Mouse (Mus musculus): Measurements from ENCODE around the gene Acoxl. TPM values are rescaled to one million over a fixed set of nuclear protein-coding genes. Genes with fewer than 3 reads are reported as not detected.
A peak's percentile ranks its signal among the peaks of the same experiment; 100 is the strongest.

The Acoxl gene
- total RNA-seq (2021), result 1.7 and 2.1 TPM in 2 replicates
- long read RNA-seq, result 0 reads

GRCm38 (mm10) chr2:127838576-127838975 lies at the start of gene Acoxl:
Gene Acoxl, plus strand, starts transcription at chr2:127838876.
- no peak for DNase-seq

- no peak for DNase-seq
Observed at GRCm38 (mm10) chr2:127789138-127789537, 49.5 kb upstream of the Acoxl start.

- DNase-seq, result no peak
Observed at GRCm38 (mm10) chr2:127789651-127790270, 48.9 kb upstream of the Acoxl start.

GRCm38 (mm10) chr2:127791919-127792603 lies 46.6 kb upstream of the Acoxl start, which contains the start of gene Mtln:
Gene Mtln, minus strand, starts transcription at chr2:127792488.
- peak; percentile 85 for DNase-seq

GRCm38 (mm10) chr2:127831401-127832102 lies 7.1 kb upstream of the Acoxl start, which contains the start of gene Bub1:
Gene Bub1, minus strand, starts transcription at chr2:127831865.
- peak; percentile 97 for DNase-seq

- no peak for DNase-seq
Observed at GRCm38 (mm10) chr2:127832103-127832832, 6.4 kb upstream of the Acoxl start.

GRCm38 (mm10) chr2:127832833-127833190 lies 5.9 kb upstream of the Acoxl start:
- DNase-seq, result no peak

GRCm38 (mm10) chr2:127839425-127839824 lies 749 bp downstream of the Acoxl start:
- no peak for DNase-seq

GRCm38 (mm10) chr2:127841402-127841801 lies 2.7 kb downstream of the Acoxl start:
- no peak for DNase-seq

- DNase-seq, result no peak
Observed at GRCm38 (mm10) chr2:127842421-127842820, 3.7 kb downstream of the Acoxl start.

- no peak for DNase-seq
Observed at GRCm38 (mm10) chr2:127845346-127845982, 6.8 kb downstream of the Acoxl start.

GRCm38 (mm10) chr2:127846008-127846407 lies 7.3 kb downstream of the Acoxl start:
- DNase-seq, result no peak

- DNase-seq, result no peak
Observed at GRCm38 (mm10) chr2:127846571-127846970, 7.9 kb downstream of the Acoxl start.

- no peak for DNase-seq
Observed at GRCm38 (mm10) chr2:127850371-127850770, 11.7 kb downstream of the Acoxl start.

GRCm38 (mm10) chr2:127854332-127854991 lies 15.8 kb downstream of the Acoxl start:
- peak; percentile 45 for DNase-seq

GRCm38 (mm10) chr2:127864381-127864780 lies 25.7 kb downstream of the Acoxl start:
- no peak for DNase-seq

- no peak for DNase-seq
Observed at GRCm38 (mm10) chr2:127881063-127881462, 42.4 kb downstream of the Acoxl start.

- peak; percentile 87 for DNase-seq
Observed at GRCm38 (mm10) chr2:127889432-127889831, 50.8 kb downstream of the Acoxl start.

GRCm38 (mm10) chr2:127889979-127890378 lies 51.3 kb downstream of the Acoxl start:
- no peak for DNase-seq

GRCm38 (mm10) chr2:127890526-127890925 lies 51.9 kb downstream of the Acoxl start:
- DNase-seq, result peak; percentile 73

GRCm38 (mm10) chr2:127891056-127891455 lies 52.4 kb downstream of the Acoxl start:
- no peak for DNase-seq
